Mouse (Mus musculus) MEL (cell line): Measurements from ENCODE around the gene Fbxw13. TPM values are rescaled to one million over a fixed set of nuclear protein-coding genes. Genes with fewer than 3 reads are reported as not detected.
"Not testable (repeated sequence)": the region's sequence is repeated elsewhere in the genome, so short reads cannot be mapped to it uniquely, and the experiment has no call there.

ENCODE experiments used
- DNase-seq: peaks from one replicate; pipeline ENCODE4 v3.0.0; 2011; ENCODE audit warnings: low read depth, low spot score
- H3K27ac ChIP-seq: 2 replicates; pipeline ENCODE4 v1.5.1; 2012; ENCODE audit warnings: low read depth, mild to moderate bottlenecking, control low read depth, low read length, moderate library complexity; ENCODE audit not compliant: control insufficient read depth
- H3K27me3 ChIP-seq, 2 experiments: fragments of 150-350 bp in 1 of 2; sonication (generic) in 1 of 2; 2 replicates each; pipeline ENCODE4 v1.6.1; 2012; ENCODE audit warnings: low read length in 2 of 2, mild to moderate bottlenecking in 2 of 2, improper control_type of control experiment in 1 of 2, moderate library complexity in 1 of 2; ENCODE audit not compliant: insufficient read depth in 2 of 2, control insufficient read depth in 1 of 2
- H3K36me3 ChIP-seq, 2 experiments: 2 replicates each; pipeline ENCODE4 v1.6.1; 2012 to 2014; ENCODE audit warnings: low read length in 2 of 2, improper control_type of control experiment in 1 of 2, inconsistent platforms in 1 of 2, mild to moderate bottlenecking in 1 of 2; ENCODE audit not compliant: insufficient read depth in 2 of 2, control insufficient read depth in 1 of 2
- H3K4me1 ChIP-seq, 2 experiments: fragments of 150-350 bp in 1 of 2; sonication (generic) in 1 of 2; 2 replicates each; pipeline ENCODE4 v1.6.1; 2012; ENCODE audit warnings: low read length in 2 of 2, improper control_type of control experiment in 1 of 2, mild to moderate bottlenecking in 1 of 2; ENCODE audit not compliant: insufficient read depth in 2 of 2, control insufficient read depth in 1 of 2
- H3K4me3 ChIP-seq, 2 experiments: fragments of 150-350 bp in 1 of 2; sonication (generic) in 1 of 2; 2 replicates each; pipeline ENCODE4 v1.5.1; 2012; ENCODE audit warnings: low read depth in 2 of 2, low read length in 2 of 2, mild to moderate bottlenecking in 2 of 2, moderate library complexity in 2 of 2, control low read depth in 1 of 2, improper control_type of control experiment in 1 of 2; ENCODE audit not compliant: control insufficient read depth in 1 of 2, insufficient read depth in 1 of 2
- H3K79me2 ChIP-seq: 2 replicates; pipeline ENCODE4 v1.6.1; 2012; ENCODE audit warnings: mild to moderate bottlenecking, low read length, moderate library complexity; ENCODE audit not compliant: control insufficient read depth, poor library complexity, insufficient read depth
- H3K9ac ChIP-seq: 2 replicates; pipeline ENCODE4 v1.6.1; 2012; ENCODE audit warnings: low read depth, mild to moderate bottlenecking, control low read depth, low read length, moderate library complexity; ENCODE audit not compliant: control insufficient read depth, poor library complexity, severe bottlenecking
- H3K9me3 ChIP-seq: fragments of 150-350 bp; sonication (generic); replicated peaks from 2 replicates; pipeline ENCODE4 v1.6.1; 2012; ENCODE audit warnings: mild to moderate bottlenecking, low read length, improper control_type of control experiment, moderate library complexity; ENCODE audit not compliant: insufficient read depth
- CTCF ChIP-seq, 3 experiments: IDR thresholded peaks in 2 of 3; conservative IDR thresholded peaks in 1 of 3; 2 replicates each; pipeline ENCODE4 v1.5.1; 2011 to 2012; ENCODE audit warnings: low read length in 3 of 3, low read depth in 2 of 3, mild to moderate bottlenecking in 2 of 3, improper control_type of control experiment in 1 of 3, inconsistent platforms in 1 of 3, mixed read lengths in 1 of 3, moderate library complexity in 1 of 3; ENCODE audit not compliant: control insufficient read depth in 1 of 3, insufficient read depth in 1 of 3, poor library complexity in 1 of 3, severe bottlenecking in 1 of 3
- E2F4 ChIP-seq: IDR thresholded peaks from 2 replicates; pipeline ENCODE4 v1.6.1; 2011; ENCODE audit warnings: low read depth, low read length, improper control_type of control experiment, borderline replicate concordance
- ELF1 ChIP-seq: IDR thresholded peaks from 2 replicates; pipeline ENCODE4 v1.6.1; 2014; ENCODE audit warnings: low read depth, mild to moderate bottlenecking, inconsistent platforms, low read length, improper control_type of control experiment, moderate library complexity
- EP300 ChIP-seq, 2 experiments: IDR thresholded peaks; 2 replicates each; pipeline ENCODE4 v1.6.1; 2011; ENCODE audit warnings: improper control_type of control experiment in 2 of 2, low read length in 2 of 2, low read depth in 1 of 2, mild to moderate bottlenecking in 1 of 2
- MYC ChIP-seq: IDR thresholded peaks from 2 replicates; pipeline ENCODE4 v1.6.1; 2011; ENCODE audit warnings: low read depth, mild to moderate bottlenecking, low read length, improper control_type of control experiment, moderate library complexity
- NELFE ChIP-seq: IDR thresholded peaks from 2 replicates; pipeline ENCODE4 v1.6.1; 2011; ENCODE audit warnings: low read depth, low read length, improper control_type of control experiment
- RCOR1 ChIP-seq: IDR thresholded peaks from 2 replicates; pipeline ENCODE4 v1.6.1; 2012; ENCODE audit warnings: low read depth, mild to moderate bottlenecking, inconsistent platforms, low read length, improper control_type of control experiment
- SMC3 ChIP-seq: IDR thresholded peaks from 2 replicates; pipeline ENCODE4 v1.6.1; 2011; ENCODE audit warnings: low read depth, low read length, improper control_type of control experiment
- USF2 ChIP-seq, 2 experiments: IDR thresholded peaks; 2 replicates each; pipeline ENCODE4 v1.6.1; 2011 to 2012; ENCODE audit warnings: improper control_type of control experiment in 2 of 2, low read length in 2 of 2, borderline replicate concordance in 1 of 2, inconsistent platforms in 1 of 2, low read depth in 1 of 2, mild to moderate bottlenecking in 1 of 2; ENCODE audit not compliant: insufficient read depth in 1 of 2
- ZC3H11A ChIP-seq: IDR thresholded peaks from 2 replicates; pipeline ENCODE4 v1.6.1; 2012; ENCODE audit warnings: low read depth, mild to moderate bottlenecking, inconsistent platforms, low read length, improper control_type of control experiment
- ZKSCAN1 ChIP-seq: IDR thresholded peaks from 2 replicates; pipeline ENCODE4 v1.6.1; 2012; ENCODE audit warnings: low read depth, mild to moderate bottlenecking, inconsistent platforms, low read length, improper control_type of control experiment, moderate library complexity
- polyA plus RNA-seq, 2 experiments: library from polyadenylated mRNA; stranded (reverse) in 1 of 2; unstranded in 1 of 2; fragments of >175 nt in 1 of 2; fragments of >200 nt in 1 of 2; gene quantifications; 2 replicates each; pipeline versions ENCODE4 v1.2.1 to v1.2.4; 2012; ENCODE audit warnings: low replicate concordance in 2 of 2, low read depth in 1 of 2; ENCODE audit not compliant: insufficient read length in 2 of 2, insufficient read depth in 1 of 2, missing spikeins in 1 of 2
- total RNA-seq: library from RNA; depleted of rRNA; stranded (reverse); fragments of 300-350 nt; gene quantifications from 2 replicates; pipeline ENCODE4 v1.2.3, GENCODE M21; 2012; rRNA removed

Fbxw13 gene
- total and polyA plus RNA-seq, 3 experiments: not detected

- Histone ChIP-seq H3K27me3 (no peaks in the 10 kb centered on the region; a peak in 1 of 4 replicates), H3K27ac (no peak within 1 kb of the TSS), H3K36me3 (no peaks in the 10 kb centered on the region), H3K4me3 (no peak within 1 kb of the TSS), H3K79me2 (no peaks in the 10 kb centered on the region), H3K9me3 (no peaks in the 10 kb centered on the region), H3K4me1 (no peaks in the 10 kb centered on the region), H3K9ac (no peak within 1 kb of the TSS)
- no peak for DNase-seq
- TF ChIP-seq RCOR1: no peak
- TF ChIP-seq ZKSCAN1: no peak
- TF ChIP-seq EP300 (IDR thresholded peaks at IDR 0.05; ENCODE audit: low read depth in 1 of 2, low read length in 2 of 2): no peak
- no peak for TF ChIP-seq MYC
- no peak for TF ChIP-seq USF2 (IDR thresholded peaks at IDR 0.05; ENCODE audit: borderline replicate concordance in 1 of 2, insufficient read depth in 1 of 2, low read depth in 1 of 2, low read length in 2 of 2)
- TF ChIP-seq ELF1: no peak
These were observed 33.8 kb downstream of the Fbxw13 start, which contains the start of gene Fbxw21 for GRCm38 (mm10) chr9:109161941-109162340. TSS of gene Fbxw21 (minus strand) at chr9:109162041.

- TF ChIP-seq SMC3: peak; percentile 30
- TF ChIP-seq CTCF (IDR thresholded peaks at IDR 0.05 in 2 of 3, conservative IDR thresholded peaks at IDR 0.05 in 1 of 3; ENCODE audit: control insufficient read depth in 1 of 3, insufficient read depth in 1 of 3, low read depth in 2 of 3, low read length in 3 of 3, poor library complexity in 1 of 3, severe bottlenecking in 1 of 3): peak in 2 of 3 experiments; percentile 42 to 49; a peak in 3 of 6 replicates
- TF ChIP-seq, all 39 proteins: peak for 2; not testable (repeated sequence) for 37
- H3K4me1 ChIP-seq, DNase-seq, H3K9ac ChIP-seq, H3K27me3 ChIP-seq, H3K27ac ChIP-seq, H3K9me3 ChIP-seq, H3K4me3 ChIP-seq, H3K79me2 ChIP-seq, H3K36me3 ChIP-seq: not testable (repeated sequence)
These were observed 55.4 kb downstream of the Fbxw13 start for GRCm38 (mm10) chr9:109140414-109140813.

GRCm38 (mm10) chr9:109130076-109130475 lies 65.7 kb downstream of the Fbxw13 start:
- Histone ChIP-seq H3K4me3 (no peak overlapping the region), H3K79me2 (no peaks in the 10 kb centered on the region), H3K36me3 (no peaks in the 10 kb centered on the region), H3K9ac (no peak overlapping the region), H3K27ac (no peak overlapping the region), H3K4me1 (no peaks in the 10 kb centered on the region), H3K9me3 (no peaks in the 10 kb centered on the region), H3K27me3 (peaks cover 0 to 3% of the 10 kb centered on the region in 2 experiments; a peak in 2 of 4 replicates)
- DNase-seq: no peak
- TF ChIP-seq NELFE (no peak), E2F4 (no peak), ZKSCAN1 (no peak), CTCF (IDR thresholded peaks at IDR 0.05 in 2 of 3, conservative IDR thresholded peaks at IDR 0.05 in 1 of 3; ENCODE audit: control insufficient read depth in 1 of 3, insufficient read depth in 1 of 3, low read depth in 2 of 3, low read length in 3 of 3, poor library complexity in 1 of 3, severe bottlenecking in 1 of 3) (no peak), ZC3H11A (no peak)

Other genes starting within 250 kb of the Fbxw13 start
- gene Col7a1, start 242.4 kb downstream of the Fbxw13 start, total RNA-seq: 0.78 and 1.2 TPM in 2 replicates
- gene Col7a1, start 242.4 kb downstream of the Fbxw13 start, polyA plus RNA-seq: 1 to 10 TPM in 1 of 2 experiments, not detected in 1; 2.6 TPM
- 0.12 TPM in 1 of 2 replicates, not detected in the other for gene Ucn2, start 210.0 kb downstream of the Fbxw13 start, total RNA-seq
- gene Ucn2, start 210.0 kb downstream of the Fbxw13 start, polyA plus RNA-seq: under 1 TPM in 1 of 2 experiments, not detected in 1; 0.19 TPM
- gene Pfkfb4, start 204.2 kb downstream of the Fbxw13 start, total RNA-seq: 3.2 and 5.1 TPM in 2 replicates
- gene Pfkfb4, start 204.2 kb downstream of the Fbxw13 start, polyA plus RNA-seq: 1 to 10 TPM in 1 of 2 experiments, not detected in 1; 6.4 TPM
- 38.3 and 41.0 TPM in 2 replicates for gene Shisa5, start 157.4 kb downstream of the Fbxw13 start, total RNA-seq
- 10 to 100 TPM in 1 of 2 experiments, not detected in 1; 71.7 TPM for gene Shisa5, start 157.4 kb downstream of the Fbxw13 start, polyA plus RNA-seq
- gene Trex1, start 136.2 kb downstream of the Fbxw13 start, total RNA-seq: 8.9 and 10.0 TPM in 2 replicates
- 10 to 100 TPM in 1 of 2 experiments, not detected in 1; 17.0 TPM for gene Trex1, start 136.2 kb downstream of the Fbxw13 start, polyA plus RNA-seq
- 18.0 and 18.4 TPM in 2 replicates for gene Atrip, start 121.9 kb downstream of the Fbxw13 start, total RNA-seq
- gene Atrip, start 121.9 kb downstream of the Fbxw13 start, polyA plus RNA-seq: 10 to 100 TPM in 1 of 2 experiments, not detected in 1; 35.3 TPM
- 26.8 and 28.4 TPM in 2 replicates for gene Ccdc51, start 113.5 kb downstream of the Fbxw13 start, total RNA-seq
- gene Ccdc51, start 113.5 kb downstream of the Fbxw13 start, polyA plus RNA-seq: 10 to 100 TPM in 1 of 2 experiments, not detected in 1; 15.1 TPM
- gene Tma7, start 113.4 kb downstream of the Fbxw13 start, total RNA-seq: 346 and 400 TPM in 2 replicates
- gene Tma7, start 113.4 kb downstream of the Fbxw13 start, polyA plus RNA-seq: 100 to 1,000 TPM in 1 of 2 experiments, not detected in 1; 366 TPM
- gene Plxnb1, start 100.6 kb downstream of the Fbxw13 start, total RNA-seq: not detected in 2 replicates
- gene Plxnb1, start 100.6 kb downstream of the Fbxw13 start, polyA plus RNA-seq: under 1 TPM in 1 of 2 experiments, not detected in 1; 0.07 TPM
- not detected in 2 replicates for gene Fbxw21, start 33.9 kb downstream of the Fbxw13 start, total RNA-seq
- gene Fbxw21, start 33.9 kb downstream of the Fbxw13 start, polyA plus RNA-seq: not detected
- gene Fbxw20, start 38.8 kb upstream of the Fbxw13 start, total RNA-seq: not detected in 2 replicates
- not detected for gene Fbxw20, start 38.8 kb upstream of the Fbxw13 start, polyA plus RNA-seq
- gene Fbxw14, start 91.7 kb upstream of the Fbxw13 start, total RNA-seq: not detected in 2 replicates
- not detected for gene Fbxw14, start 91.7 kb upstream of the Fbxw13 start, polyA plus RNA-seq
- not detected in 2 replicates for gene Fbxw28, start 143.7 kb upstream of the Fbxw13 start, total RNA-seq
- not detected for gene Fbxw28, start 143.7 kb upstream of the Fbxw13 start, polyA plus RNA-seq
- not detected in 2 replicates for gene Fbxw22, start 208.3 kb upstream of the Fbxw13 start, total RNA-seq
- gene Fbxw22, start 208.3 kb upstream of the Fbxw13 start, polyA plus RNA-seq: not detected